Mouse (Mus musculus): ENCODE data around the gene Grid2ip. TPM values are rescaled to one million over a fixed set of nuclear protein-coding genes. Genes with fewer than 3 reads are reported as not detected.

The Grid2ip gene
- 0.36 and 0.59 TPM in 2 replicates for polyA plus RNA-seq (2014; fragmentation: Nextera tagmentation; extraction: Ambion mirVana)

- ATAC-seq (replicated peaks; ENCODE audit: insufficient number of reproducible peaks, low FRiP score, low TSS enrichment, low read depth) (no peak), DNase-seq (ENCODE audit: low spot score) (peak; percentile 58)
- WGBS = 15% methylated on average over 17 of the region's 17 CpGs
- Histone ChIP-seq H3K4me3 (ENCODE audit: low read depth, low read length) (peak within 1 kb of the TSS; percentile 2; the same call in 1 of the 2 replicates), H3K27ac (replicated peaks; ENCODE audit: low read depth, low read length) (no peak within 1 kb of the TSS), H3K27me3 (ENCODE audit: control insufficient read depth, insufficient read depth, low read length) (peaks cover 7% of the 10 kb centered on the region), H3K4me1 (ENCODE audit: control insufficient read depth, insufficient read depth, low read length) (peaks cover 4% of the 10 kb centered on the region), H3K9me3 (replicated peaks; ENCODE audit: control insufficient read depth, low read length) (no peaks in the 10 kb centered on the region), H3K9ac (replicated peaks; ENCODE audit: low read length) (peak within 1 kb of the TSS; percentile 48; the same call in 1 of the 2 replicates), H3K4me2 (ENCODE audit: low read depth, low read length) (peak within 1 kb of the TSS; percentile 36), H3K36me3 (replicated peaks; ENCODE audit: control insufficient read depth, insufficient read depth, low read depth, low read length) (no peaks in the 10 kb centered on the region)
These were observed at the start of gene Grid2ip for GRCm38 (mm10) chr5:143356686-143357388. Grid2ip (plus strand) TSS chr5:143357338.

DNA sequence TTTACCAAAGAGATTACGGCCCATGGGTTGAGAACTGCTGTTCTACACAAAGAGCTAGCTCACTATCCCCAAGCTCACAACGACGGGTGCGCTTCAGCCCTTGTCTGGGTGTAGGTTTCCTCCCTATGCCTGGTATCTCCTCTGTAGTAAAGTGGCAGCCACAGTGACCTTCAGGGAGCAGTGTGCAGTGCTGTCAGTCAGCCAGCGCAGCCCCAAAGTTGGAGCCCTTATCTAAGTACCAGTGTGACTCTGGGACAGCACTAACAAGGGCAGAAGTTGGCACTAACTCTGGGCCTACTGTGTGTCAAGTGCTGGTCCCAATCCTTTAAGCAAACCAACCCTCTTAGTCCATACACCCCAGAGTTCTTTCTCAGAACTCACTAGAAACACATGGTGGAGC lies 48.3 kb upstream of the Grid2ip start:
- H3K4me1 ChIP-seq (ENCODE audit: control insufficient read depth, insufficient read depth, low read length) = no peaks in the 10 kb centered on the region; the same call in 1 of the 2 replicates
- DNase-seq (ENCODE audit: low spot score) (no peak), ATAC-seq (replicated peaks; ENCODE audit: insufficient number of reproducible peaks, low FRiP score, low TSS enrichment, low read depth) (no peak)
- no peaks in the 10 kb centered on the region for H3K9me3 ChIP-seq (replicated peaks; ENCODE audit: control insufficient read depth, low read length)
- H3K4me2 ChIP-seq (ENCODE audit: low read depth, low read length) = no peak overlapping the region
- WGBS = 92% methylated on average over 5 of the region's 5 CpGs
- no peak overlapping the region for H3K4me3 ChIP-seq (ENCODE audit: low read depth, low read length)
- H3K27ac ChIP-seq (replicated peaks; ENCODE audit: low read depth, low read length) = no peak overlapping the region
- H3K9ac ChIP-seq (replicated peaks; ENCODE audit: low read length) = no peak overlapping the region
- H3K36me3 ChIP-seq (replicated peaks; ENCODE audit: control insufficient read depth, insufficient read depth, low read depth, low read length) = peaks cover 25% of the 10 kb centered on the region
- H3K27me3 ChIP-seq (ENCODE audit: control insufficient read depth, insufficient read depth, low read length) = no peaks in the 10 kb centered on the region

GRCm38 (mm10) chr5:143309916-143310315 lies 47.2 kb upstream of the Grid2ip start:
- H3K9me3 ChIP-seq (replicated peaks; ENCODE audit: control insufficient read depth, low read length) = no peaks in the 10 kb centered on the region
- no peak overlapping the region for H3K4me3 ChIP-seq (ENCODE audit: low read depth, low read length)
- H3K4me1 ChIP-seq (ENCODE audit: control insufficient read depth, insufficient read depth, low read length) = no peaks in the 10 kb centered on the region; the same call in 1 of the 2 replicates
- no peak overlapping the region for H3K9ac ChIP-seq (replicated peaks; ENCODE audit: low read length)
- DNase-seq (ENCODE audit: low spot score) (no peak), ATAC-seq (replicated peaks; ENCODE audit: insufficient number of reproducible peaks, low FRiP score, low TSS enrichment, low read depth) (no peak)
- H3K36me3 ChIP-seq (replicated peaks; ENCODE audit: control insufficient read depth, insufficient read depth, low read depth, low read length) = peaks cover 25% of the 10 kb centered on the region
- H3K27ac ChIP-seq (replicated peaks; ENCODE audit: low read depth, low read length) = no peak overlapping the region
- no peak overlapping the region for H3K4me2 ChIP-seq (ENCODE audit: low read depth, low read length)
- WGBS = 97% methylated on average over 7 of the region's 7 CpGs
- no peaks in the 10 kb centered on the region for H3K27me3 ChIP-seq (ENCODE audit: control insufficient read depth, insufficient read depth, low read length)

DNA sequence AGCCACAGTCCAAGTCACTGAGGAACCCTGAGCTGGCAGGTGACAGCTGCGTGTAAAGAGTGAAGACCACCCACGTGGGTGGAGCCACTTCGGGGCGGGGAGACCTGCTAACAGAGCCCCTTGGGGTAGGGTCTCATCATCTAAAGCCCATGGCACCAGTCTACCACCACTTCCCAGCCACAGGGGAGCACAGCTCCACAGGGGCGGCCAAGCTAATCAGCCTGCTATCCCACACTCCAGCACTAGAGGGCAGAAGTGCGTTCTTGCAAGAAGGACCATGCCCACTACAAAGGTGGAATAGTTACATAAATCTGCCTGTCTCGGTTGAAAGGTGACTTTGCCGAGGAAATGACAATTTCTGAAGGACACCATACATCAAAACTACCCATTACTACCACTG lies 45.3 kb upstream of the Grid2ip start:
- H3K4me3 ChIP-seq (ENCODE audit: low read depth, low read length) = no peak overlapping the region
- H3K4me1 ChIP-seq (ENCODE audit: control insufficient read depth, insufficient read depth, low read length) = no peaks in the 10 kb centered on the region; the same call in none of the 2 replicates
- H3K27me3 ChIP-seq (ENCODE audit: control insufficient read depth, insufficient read depth, low read length) = no peaks in the 10 kb centered on the region
- H3K9ac ChIP-seq (replicated peaks; ENCODE audit: low read length) = no peak overlapping the region
- H3K27ac ChIP-seq (replicated peaks; ENCODE audit: low read depth, low read length) = no peak overlapping the region
- DNase-seq (ENCODE audit: low spot score) (peak; percentile 87), ATAC-seq (replicated peaks; ENCODE audit: insufficient number of reproducible peaks, low FRiP score, low TSS enrichment, low read depth) (no peak)
- no peak overlapping the region for H3K4me2 ChIP-seq (ENCODE audit: low read depth, low read length)
- H3K9me3 ChIP-seq (replicated peaks; ENCODE audit: control insufficient read depth, low read length) = no peaks in the 10 kb centered on the region
- WGBS = 73% methylated on average over 8 of the region's 8 CpGs
- H3K36me3 ChIP-seq (replicated peaks; ENCODE audit: control insufficient read depth, insufficient read depth, low read depth, low read length) = peaks cover 21% of the 10 kb centered on the region

DNA sequence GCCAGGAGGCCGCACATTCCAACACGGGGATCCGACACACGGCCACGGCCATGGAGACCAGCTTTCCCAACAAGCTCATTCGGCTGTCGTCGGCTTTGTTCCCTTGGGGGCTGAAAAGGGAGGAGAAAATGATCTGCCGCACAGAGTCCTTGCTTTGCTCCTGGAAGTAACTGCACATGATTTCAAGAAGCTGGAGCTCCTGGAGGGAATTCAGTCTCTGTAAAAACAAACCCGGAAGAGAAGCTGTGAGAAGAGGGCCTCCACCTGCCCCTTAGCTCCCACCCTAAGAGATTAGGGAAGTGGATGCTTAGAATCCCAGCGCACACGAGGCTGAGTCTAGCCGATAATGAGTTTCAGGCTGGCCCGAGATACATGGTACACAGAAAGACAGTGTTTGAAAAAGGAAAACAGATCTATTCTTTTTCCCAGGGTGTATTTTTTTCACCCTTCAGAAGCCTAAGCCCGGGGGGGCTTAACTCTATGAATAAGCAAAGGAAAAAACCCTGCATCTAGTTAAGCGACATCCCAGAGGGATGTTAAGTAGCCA lies 42.9 kb upstream of the Grid2ip start:
- peak overlapping the region; percentile 91 for H3K4me3 ChIP-seq (ENCODE audit: low read depth, low read length)
- H3K4me2 ChIP-seq (ENCODE audit: low read depth, low read length) = peak overlapping the region; percentile 83
- no peaks in the 10 kb centered on the region; the same call in none of the 2 replicates for H3K4me1 ChIP-seq (ENCODE audit: control insufficient read depth, insufficient read depth, low read length)
- H3K27me3 ChIP-seq (ENCODE audit: control insufficient read depth, insufficient read depth, low read length) = no peaks in the 10 kb centered on the region
- H3K9ac ChIP-seq (replicated peaks; ENCODE audit: low read length) = peak overlapping the region; percentile 99
- peak; percentile 49 for DNase-seq (ENCODE audit: low spot score)
- no peak; the same call in 1 of the 2 replicates for ATAC-seq (replicated peaks; ENCODE audit: insufficient number of reproducible peaks, low FRiP score, low TSS enrichment, low read depth)
- peak overlapping the region; percentile 85; the same call in 1 of the 2 replicates for H3K27ac ChIP-seq (replicated peaks; ENCODE audit: low read depth, low read length)
- 4% methylated on average over 16 of the region's 16 CpGs for WGBS
- peaks cover 14% of the 10 kb centered on the region for H3K36me3 ChIP-seq (replicated peaks; ENCODE audit: control insufficient read depth, insufficient read depth, low read depth, low read length)
- H3K9me3 ChIP-seq (replicated peaks; ENCODE audit: control insufficient read depth, low read length) = no peaks in the 10 kb centered on the region

DNA sequence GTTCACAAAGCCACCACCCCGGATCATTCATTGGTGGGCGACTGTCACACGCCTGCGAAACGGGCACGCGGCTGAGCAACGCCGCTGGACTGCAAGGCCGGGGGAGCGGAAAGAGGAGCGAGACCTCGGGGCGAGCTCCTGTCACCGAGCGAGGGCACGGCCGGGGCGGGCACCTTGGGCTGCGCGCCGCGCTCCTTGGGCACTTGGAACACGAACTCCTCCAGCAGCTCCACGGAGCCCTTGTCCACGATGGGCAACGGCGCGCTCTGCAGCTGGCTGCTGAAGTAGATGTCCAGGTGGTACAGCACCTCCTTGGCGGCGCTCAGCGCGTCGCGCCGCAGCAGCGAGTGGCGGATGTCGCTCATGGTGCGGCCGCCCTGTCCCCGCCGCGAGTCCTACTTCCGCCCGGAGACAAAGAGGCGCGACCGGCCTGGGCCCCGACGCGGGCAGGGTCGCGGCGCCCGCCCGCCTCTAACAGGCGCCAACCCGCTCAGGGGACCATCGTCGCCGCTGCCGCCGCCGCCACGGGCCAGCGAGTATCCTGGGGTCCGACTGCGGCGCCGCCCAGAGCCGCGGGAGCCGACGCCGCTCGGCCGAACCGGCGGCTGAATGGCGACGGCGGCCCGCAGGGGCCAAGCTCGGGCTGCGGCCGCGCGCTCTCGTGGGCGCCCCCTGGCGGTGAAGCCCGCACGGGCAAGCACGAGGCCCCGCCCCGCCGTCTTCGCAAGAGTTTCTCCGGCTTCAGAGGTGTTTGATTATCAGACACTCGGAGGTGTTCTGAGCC lies 42.2 kb upstream of the Grid2ip start, which contains the start of gene E130309D02Rik:
TSS of gene E130309D02Rik (minus strand) at position 631 of the 784 bp plus-strand sequence.
- WGBS = under 1% methylated on average over 98 of the region's 101 CpGs
- H3K27me3 ChIP-seq (ENCODE audit: control insufficient read depth, insufficient read depth, low read length) = no peaks in the 10 kb centered on the region
- no peaks in the 10 kb centered on the region for H3K9me3 ChIP-seq (replicated peaks; ENCODE audit: control insufficient read depth, low read length)

GRCm38 (mm10) chr5:143315514-143315888 lies 41.6 kb upstream of the Grid2ip start:
- peaks cover 8% of the 10 kb centered on the region for H3K36me3 ChIP-seq (replicated peaks; ENCODE audit: control insufficient read depth, insufficient read depth, low read depth, low read length)
- H3K4me2 ChIP-seq (ENCODE audit: low read depth, low read length) = peak overlapping the region; percentile 83
- peak overlapping the region; percentile 99 for H3K9ac ChIP-seq (replicated peaks; ENCODE audit: low read length)
- 13% methylated on average over 8 of the region's 8 CpGs for WGBS
- ATAC-seq (replicated peaks; ENCODE audit: insufficient number of reproducible peaks, low FRiP score, low TSS enrichment, low read depth) (peak; percentile 66), DNase-seq (ENCODE audit: low spot score) (peak; percentile 21)
- peak overlapping the region; percentile 91 for H3K4me3 ChIP-seq (ENCODE audit: low read depth, low read length)
- H3K4me1 ChIP-seq (ENCODE audit: control insufficient read depth, insufficient read depth, low read length) = no peaks in the 10 kb centered on the region; the same call in none of the 2 replicates
- no peaks in the 10 kb centered on the region for H3K27me3 ChIP-seq (ENCODE audit: control insufficient read depth, insufficient read depth, low read length)
- H3K27ac ChIP-seq (replicated peaks; ENCODE audit: low read depth, low read length) = peak overlapping the region; percentile 85; the same call in 1 of the 2 replicates
- no peaks in the 10 kb centered on the region for H3K9me3 ChIP-seq (replicated peaks; ENCODE audit: control insufficient read depth, low read length)

More for the DNA sequence above, 42.2 kb upstream of the Grid2ip start, which contains the start of gene E130309D02Rik:
- peak; percentile 77 for ATAC-seq (replicated peaks; ENCODE audit: insufficient number of reproducible peaks, low FRiP score, low TSS enrichment, low read depth)
- H3K9ac ChIP-seq (replicated peaks; ENCODE audit: low read length) = peak within 1 kb of the TSS; percentile 99
- peak within 1 kb of the TSS; percentile 91 for H3K4me3 ChIP-seq (ENCODE audit: low read depth, low read length)
- H3K4me2 ChIP-seq (ENCODE audit: low read depth, low read length) = peak within 1 kb of the TSS; percentile 83
- peaks cover 10% of the 10 kb centered on the region for H3K36me3 ChIP-seq (replicated peaks; ENCODE audit: control insufficient read depth, insufficient read depth, low read depth, low read length)
- DNase-seq (ENCODE audit: low spot score) = peak; percentile 87
- peak within 1 kb of the TSS; percentile 85 for H3K27ac ChIP-seq (replicated peaks; ENCODE audit: low read depth, low read length)
- H3K4me1 ChIP-seq (ENCODE audit: control insufficient read depth, insufficient read depth, low read length) = no peaks in the 10 kb centered on the region; the same call in none of the 2 replicates
